Mouse (Mus musculus) thymus, postnatal 36 days (tissue): ENCODE measurements around the gene Flcn.
A peak's percentile ranks its signal among the peaks of the same experiment; 100 is the strongest.

Source experiments
- DNase-seq, 2 experiments: peaks; one replicate each; pipeline ENCODE4 v3.0.0; 2022; ENCODE audit warnings: mixed read lengths in 2 of 2

The Flcn gene

DNA sequence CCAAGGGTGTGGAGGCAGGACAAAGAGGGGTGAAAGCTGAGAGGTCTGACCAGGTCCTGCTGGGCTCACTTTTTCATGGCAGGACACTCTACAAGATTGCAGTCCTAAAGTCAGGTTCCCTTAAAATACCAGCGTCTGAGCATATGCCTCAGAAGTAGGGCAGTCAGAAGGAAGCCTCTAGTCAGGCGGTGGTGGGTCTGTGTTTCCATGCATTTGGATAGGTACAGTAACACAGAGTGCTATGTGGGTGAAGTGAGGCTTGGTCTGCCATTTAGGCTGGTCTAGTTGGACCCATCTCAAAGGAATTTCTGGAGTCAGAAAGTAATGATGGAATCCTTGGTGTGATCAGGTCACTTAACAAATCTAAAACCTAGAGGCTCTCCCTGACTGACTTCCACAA lies 40.5 kb downstream of the Flcn start:
- no peak for DNase-seq

DNA sequence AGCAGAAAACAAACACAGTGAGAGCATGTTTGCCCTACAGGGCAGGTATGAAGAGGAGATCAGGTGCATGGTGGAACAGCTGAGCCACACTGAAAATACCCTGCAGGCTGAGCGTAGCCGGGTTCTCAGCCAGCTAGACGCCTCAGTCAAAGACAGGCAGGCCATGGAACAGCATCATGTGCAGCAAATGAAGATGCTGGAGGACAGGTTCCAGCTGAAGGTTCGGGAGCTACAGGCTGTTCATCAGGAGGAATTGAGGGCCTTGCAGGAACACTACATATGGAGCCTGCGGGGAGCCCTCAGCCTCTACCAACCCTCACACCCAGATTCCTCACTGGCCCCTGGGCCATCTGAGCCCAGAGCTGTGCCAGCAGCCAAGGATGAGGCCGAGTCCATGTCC lies 49.0 kb downstream of the Flcn start:
- no peak for DNase-seq

DNA sequence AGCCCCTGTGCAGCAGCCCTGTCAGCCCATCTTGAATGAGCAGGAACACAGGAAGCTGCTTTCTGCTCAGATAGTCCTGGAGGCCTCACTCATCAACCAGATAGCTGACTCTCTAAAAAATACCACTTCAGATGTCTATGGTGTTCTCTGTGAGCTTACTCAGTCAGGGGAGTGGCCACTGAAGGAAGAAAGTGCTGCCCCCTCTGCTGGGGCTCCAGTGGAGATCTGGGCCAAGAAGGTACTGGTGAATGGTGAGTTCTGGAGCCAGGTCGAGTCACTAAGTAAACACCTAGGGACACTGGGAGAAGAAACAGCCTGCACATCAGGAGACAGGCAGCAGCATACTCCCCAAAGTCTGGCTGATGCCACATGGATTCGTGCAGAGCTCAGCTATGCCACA lies 50.2 kb downstream of the Flcn start:
- DNase-seq = no peak

DNA sequence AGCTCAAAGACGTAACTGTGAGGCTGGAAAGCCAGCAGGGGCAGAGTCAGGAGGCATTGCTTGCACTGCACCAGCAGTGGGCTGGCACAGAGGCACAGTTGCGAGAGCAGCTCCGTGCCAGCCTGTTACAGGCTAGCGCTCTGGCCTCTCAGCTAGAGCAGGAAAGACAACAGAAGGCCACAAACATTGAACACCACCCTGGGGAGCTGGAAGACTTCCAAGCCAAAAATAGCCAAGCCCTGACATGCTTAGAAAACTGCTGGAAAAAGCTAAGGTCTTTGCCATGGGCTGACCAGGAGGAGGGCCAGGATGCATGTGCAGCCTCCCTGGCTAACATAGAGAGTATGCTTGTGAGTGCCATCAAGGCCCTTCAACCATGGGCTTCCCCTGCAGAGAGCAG lies 50.6 kb downstream of the Flcn start:
- no peak for DNase-seq

DNA sequence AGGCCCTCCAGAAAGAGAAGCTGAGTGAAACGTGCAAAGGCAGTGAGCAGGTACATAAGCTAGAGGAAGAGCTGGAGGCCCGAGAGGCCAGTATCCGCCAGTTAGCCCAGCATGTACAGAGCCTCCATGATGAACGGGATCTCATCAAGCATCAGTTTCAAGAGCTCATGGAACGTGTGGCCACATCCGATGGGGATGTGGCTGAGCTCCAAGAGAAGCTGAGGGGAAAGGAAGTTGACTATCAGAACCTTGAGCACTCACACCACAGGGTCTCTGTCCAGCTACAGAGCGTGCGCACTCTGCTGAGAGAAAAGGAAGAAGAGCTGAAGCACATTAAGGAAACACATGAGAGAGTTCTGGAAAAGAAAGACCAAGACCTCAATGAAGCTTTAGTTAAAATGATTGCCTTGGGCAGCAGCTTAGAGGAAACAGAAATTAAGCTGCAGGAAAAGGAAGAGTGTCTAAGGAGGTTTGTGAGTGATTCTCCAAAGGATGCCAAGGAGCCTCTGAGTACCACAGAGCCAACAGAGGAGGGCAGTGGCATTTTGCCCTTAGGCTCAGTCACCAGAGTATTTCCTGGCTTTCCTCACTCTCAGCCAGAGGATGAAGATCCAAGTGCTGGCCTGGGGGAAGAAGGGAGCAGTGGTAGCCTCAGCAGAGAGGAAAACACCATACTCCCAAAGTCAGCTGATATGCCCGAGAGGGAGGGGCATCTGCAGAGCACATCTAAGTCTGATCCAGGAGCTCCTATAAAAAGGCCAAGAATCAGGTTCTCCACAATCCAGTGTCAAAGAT lies 51.4 kb downstream of the Flcn start:
- no peak for DNase-seq

DNA sequence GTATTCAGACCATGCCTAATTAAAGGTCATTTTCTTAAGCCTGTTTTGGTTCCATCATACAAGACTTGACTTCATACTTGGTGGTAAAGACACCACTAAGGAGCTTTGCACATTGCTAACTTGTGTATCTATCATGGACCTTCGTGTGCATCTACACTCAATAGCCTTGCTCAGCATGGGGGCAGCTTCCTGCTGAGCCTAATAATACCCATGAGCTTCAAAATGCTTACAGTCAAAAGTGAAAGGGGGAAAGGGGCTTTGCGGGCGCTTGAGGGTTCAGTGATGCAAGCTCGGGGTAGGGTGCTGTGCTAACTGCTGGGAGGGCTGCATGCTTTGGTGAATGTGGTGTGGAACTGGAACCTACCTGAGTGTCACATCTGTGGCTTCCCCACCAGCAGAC lies 53.5 kb downstream of the Flcn start:
- no peak for DNase-seq

DNA sequence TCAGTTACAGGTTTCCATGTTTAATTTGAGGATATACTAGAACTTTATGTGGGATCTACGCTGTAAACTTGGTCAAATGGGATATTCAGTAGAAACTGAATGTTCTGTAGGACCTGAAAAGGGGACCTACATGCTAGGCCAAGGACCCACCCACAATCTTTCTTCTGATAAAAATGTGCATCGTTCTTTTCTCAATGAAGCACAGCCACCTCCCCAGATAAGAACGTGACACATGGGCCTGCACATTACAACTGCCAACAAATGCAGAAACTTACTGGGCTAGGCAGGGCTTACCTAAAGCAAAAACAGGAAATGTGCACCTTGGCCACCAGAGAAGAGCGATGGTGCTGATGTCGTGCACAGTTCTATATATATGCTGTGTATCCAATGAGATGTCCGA lies 55.3 kb downstream of the Flcn start:
- DNase-seq = no peak

DNA sequence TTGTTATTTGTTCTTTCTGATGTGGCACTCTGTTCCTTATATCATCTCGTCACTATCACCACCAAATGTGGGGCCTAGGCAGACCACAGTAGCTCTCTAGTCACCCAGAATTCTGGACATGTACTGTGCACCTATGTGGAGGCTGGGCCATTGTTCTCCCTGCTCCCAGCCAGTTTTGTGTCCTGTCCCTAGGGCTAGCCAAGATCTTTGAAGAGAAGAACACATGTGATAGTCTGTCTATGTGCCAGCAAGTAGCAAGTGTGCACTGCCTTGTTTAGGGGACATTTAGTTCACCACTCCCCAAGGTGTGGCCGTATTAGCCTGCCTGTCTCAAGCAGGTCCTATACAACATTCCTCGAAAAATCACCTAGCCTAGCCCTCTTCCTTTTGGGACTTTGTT lies 60.8 kb downstream of the Flcn start:
- DNase-seq = no peak

DNA sequence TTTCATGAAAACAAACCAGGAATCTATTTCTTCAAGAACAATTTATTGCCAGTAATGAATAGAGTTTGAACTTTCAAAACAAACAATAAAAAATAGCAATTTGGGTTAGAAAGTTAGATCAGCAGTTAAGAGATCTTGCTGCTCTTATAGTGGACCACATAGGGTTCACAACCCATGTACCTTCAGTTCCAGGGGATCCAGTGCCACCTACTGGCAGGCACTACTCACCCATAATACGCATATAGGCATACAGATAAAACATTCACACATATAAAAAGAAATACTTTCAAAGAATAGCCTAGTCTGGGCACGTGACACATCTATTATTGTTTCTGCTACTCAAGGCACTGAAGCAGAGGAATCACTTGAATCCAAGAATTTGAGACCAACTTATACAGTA lies 63.2 kb downstream of the Flcn start:
- peak; percentile 52 for DNase-seq

DNA sequence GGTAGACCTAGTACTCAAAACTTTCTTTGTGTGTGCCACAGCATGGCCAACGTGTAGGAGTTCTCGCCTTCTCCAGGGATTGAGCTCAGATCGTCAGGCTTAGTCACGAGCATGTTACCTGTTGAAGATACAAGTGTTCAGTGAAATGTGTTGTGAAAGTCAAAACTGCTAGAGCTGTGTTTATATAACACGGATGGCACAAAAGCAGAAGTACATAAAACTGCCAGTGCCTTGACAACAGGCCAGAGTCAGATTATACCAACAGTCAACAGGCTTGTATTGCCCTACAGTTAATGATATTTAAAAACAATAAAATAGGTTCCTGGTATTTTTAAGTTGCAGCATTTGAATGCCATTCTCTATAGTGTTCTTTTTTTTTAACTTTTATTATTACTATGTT lies 64.0 kb downstream of the Flcn start:
- DNase-seq = no peak

DNA sequence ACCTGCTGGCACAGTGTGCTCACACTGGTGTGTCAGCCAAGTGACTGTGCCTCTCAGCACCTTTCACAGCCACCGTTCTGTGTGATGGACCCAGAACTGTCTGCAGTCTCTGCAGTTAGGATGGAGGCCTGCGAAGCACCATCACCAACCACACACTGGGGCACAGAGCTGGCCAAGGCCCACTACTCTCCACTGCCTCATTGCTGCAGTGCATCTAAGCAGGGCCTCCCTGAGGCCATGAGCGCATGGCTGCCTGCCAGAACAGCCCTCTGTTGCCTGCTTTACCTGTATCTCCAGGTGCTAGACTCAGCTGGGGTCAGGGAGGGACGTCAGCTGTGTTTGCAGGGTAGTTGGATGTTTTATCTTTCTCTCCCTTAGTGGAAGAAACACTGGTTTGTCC lies 65.4 kb downstream of the Flcn start:
- no peak for DNase-seq

DNA sequence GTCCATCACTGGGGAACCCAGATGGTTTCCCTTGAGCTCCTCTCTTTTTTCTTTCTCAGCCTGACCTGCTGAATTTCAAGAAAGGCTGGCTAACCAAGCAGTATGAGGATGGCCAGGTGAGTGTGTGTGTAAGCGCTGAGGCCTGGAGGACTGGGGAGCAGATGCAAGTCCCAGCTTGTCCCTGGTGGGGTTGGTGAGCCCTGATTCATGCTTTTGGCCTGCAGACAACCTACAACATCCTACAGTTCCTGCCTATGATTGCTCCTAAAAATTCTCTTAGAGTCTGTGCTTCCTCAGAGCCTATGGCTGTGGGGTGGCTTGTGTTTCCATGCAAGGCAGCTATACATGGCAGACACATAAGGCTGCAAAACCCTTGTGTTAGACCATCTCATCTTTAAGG lies 66.1 kb downstream of the Flcn start:
- DNase-seq = no peak

DNA sequence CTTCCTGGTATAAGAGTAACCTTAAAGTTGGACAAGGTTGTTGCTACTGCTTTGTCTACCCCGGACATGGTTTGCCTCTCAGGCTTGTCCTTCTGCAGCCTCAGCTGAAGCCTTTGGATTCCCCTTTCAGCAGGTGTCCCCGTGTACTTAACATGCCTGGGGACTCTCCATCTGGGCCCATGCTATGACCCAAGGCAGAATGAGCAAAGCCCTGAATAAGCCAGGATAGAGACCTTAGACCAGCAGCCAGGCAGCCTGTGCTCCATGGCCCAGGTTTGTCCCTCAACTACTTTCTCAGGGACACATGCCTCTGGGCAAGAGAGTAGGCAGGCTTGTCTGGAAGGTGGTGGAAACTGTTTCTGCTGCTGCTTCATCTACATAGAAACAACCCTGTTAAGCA lies 66.5 kb downstream of the Flcn start:
- no peak for DNase-seq

DNA sequence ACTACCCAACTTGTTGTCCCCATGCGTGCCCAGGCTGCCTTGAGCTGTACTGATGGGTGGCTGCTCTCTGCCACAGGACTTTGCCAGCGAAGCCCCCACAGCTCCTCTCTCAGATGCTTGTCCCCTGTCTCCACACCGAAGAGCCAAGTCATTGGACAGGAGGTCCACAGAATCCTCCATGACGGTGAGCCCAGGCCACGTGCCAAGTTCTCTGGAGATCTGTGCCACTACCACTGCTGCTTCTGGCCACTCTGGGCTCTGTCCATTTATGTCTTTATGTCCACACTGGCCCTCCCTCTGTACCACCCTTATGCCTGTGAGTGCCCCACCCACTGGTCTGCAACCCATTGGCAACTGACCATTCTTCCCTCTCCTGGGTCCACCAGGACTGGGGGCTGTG lies 67.9 kb downstream of the Flcn start:
- DNase-seq = no peak
